Mouse (Mus musculus): Measurements from ENCODE around the gene Nol6. TPM values are rescaled to one million over a fixed set of nuclear protein-coding genes. Genes with fewer than 3 reads are reported as not detected.
"Not testable (repeated sequence)": the region's sequence is repeated elsewhere in the genome, so short reads cannot be mapped to it uniquely, and the experiment has no call there.

The Nol6 gene
- polyA plus RNA-seq, 1 experiment from 2014 or later: 26.4 TPM

GRCm38 (mm10) chr4:41086947-41087346, 37.3 kb downstream of the Nol6 start:
- H3K27ac ChIP-seq (ENCODE audit: low read depth): no peak overlapping the region
- H3K9me3 ChIP-seq (ENCODE audit: control insufficient read depth, low read length): no peaks in the 10 kb centered on the region
- no peaks in the 10 kb centered on the region for H3K27me3 ChIP-seq (replicated peaks; ENCODE audit: control insufficient read depth, insufficient read depth, low read length)
- ATAC-seq (replicated peaks; ENCODE audit: low FRiP score, low TSS enrichment, low read depth) (no peak), DNase-seq (ENCODE audit: low spot score) (no peak)
- H3K4me2 ChIP-seq (ENCODE audit: low read length): no peak overlapping the region
- no peak overlapping the region for H3K9ac ChIP-seq (ENCODE audit: low read length)
- H3K4me1 ChIP-seq (replicated peaks; ENCODE audit: control insufficient read depth, insufficient read depth, low read length): no peaks in the 10 kb centered on the region
- no peak overlapping the region for H3K4me3 ChIP-seq (ENCODE audit: low read depth, low read length)
- H3K36me3 ChIP-seq (ENCODE audit: control insufficient read depth, insufficient read depth, low read length): no peaks in the 10 kb centered on the region
- WGBS: 82% methylated on average over 9 of the region's 9 CpGs

DNA sequence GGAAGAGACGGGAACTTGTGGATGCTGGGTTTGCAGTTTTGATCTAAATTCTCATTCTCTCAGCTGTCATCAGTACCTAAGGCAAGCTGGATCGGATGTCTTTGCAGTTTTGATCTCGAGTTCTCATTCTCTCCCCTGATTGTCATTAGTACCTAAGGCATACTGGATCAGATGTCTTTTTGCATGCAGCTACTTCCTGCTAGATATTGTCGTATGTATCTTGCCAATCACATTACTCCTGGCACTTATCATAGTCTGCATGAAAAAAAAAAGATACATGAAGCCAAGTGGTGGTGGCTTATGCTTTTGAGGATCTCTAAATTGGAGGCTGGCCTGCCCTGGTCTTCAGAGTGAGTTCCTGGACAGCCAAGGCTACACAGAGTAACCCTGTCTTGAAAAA, 39.4 kb downstream of the Nol6 start:
- no peak for DNase-seq (ENCODE audit: low spot score)
- H3K9ac ChIP-seq (ENCODE audit: low read length): no peak overlapping the region
- no peak overlapping the region for H3K27ac ChIP-seq (ENCODE audit: low read depth)
- H3K27me3 ChIP-seq (replicated peaks; ENCODE audit: control insufficient read depth, insufficient read depth, low read length): no peaks in the 10 kb centered on the region
- H3K4me3 ChIP-seq (ENCODE audit: low read depth, low read length): no peak overlapping the region
- H3K36me3 ChIP-seq (ENCODE audit: control insufficient read depth, insufficient read depth, low read length): no peaks in the 10 kb centered on the region
- H3K4me1 ChIP-seq (replicated peaks; ENCODE audit: control insufficient read depth, insufficient read depth, low read length): no peaks in the 10 kb centered on the region
- 89% methylated on average over 4 of the region's 4 CpGs for WGBS
- H3K4me2 ChIP-seq (ENCODE audit: low read length): no peak overlapping the region
- ATAC-seq (replicated peaks; ENCODE audit: low FRiP score, low TSS enrichment, low read depth): no peak
- H3K9me3 ChIP-seq (ENCODE audit: control insufficient read depth, low read length): no peaks in the 10 kb centered on the region

GRCm38 (mm10) chr4:41082803-41083202, 41.5 kb downstream of the Nol6 start:
- not testable (repeated sequence) for H3K4me2 ChIP-seq (ENCODE audit: low read length); DNase-seq (ENCODE audit: low spot score); H3K36me3 ChIP-seq (ENCODE audit: control insufficient read depth, insufficient read depth, low read length); H3K4me3 ChIP-seq (ENCODE audit: low read depth, low read length); H3K4me1 ChIP-seq (replicated peaks; ENCODE audit: control insufficient read depth, insufficient read depth, low read length); H3K9me3 ChIP-seq (ENCODE audit: control insufficient read depth, low read length); H3K27ac ChIP-seq (ENCODE audit: low read depth); H3K27me3 ChIP-seq (replicated peaks; ENCODE audit: control insufficient read depth, insufficient read depth, low read length); ATAC-seq (replicated peaks; ENCODE audit: low FRiP score, low TSS enrichment, low read depth); H3K9ac ChIP-seq (ENCODE audit: low read length)
- 53% methylated on average over 4 of the region's 4 CpGs for WGBS

GRCm38 (mm10) chr4:41081733-41082132, 42.5 kb downstream of the Nol6 start:
- no peaks in the 10 kb centered on the region for H3K36me3 ChIP-seq (ENCODE audit: control insufficient read depth, insufficient read depth, low read length)
- DNase-seq (ENCODE audit: low spot score): no peak

DNA sequence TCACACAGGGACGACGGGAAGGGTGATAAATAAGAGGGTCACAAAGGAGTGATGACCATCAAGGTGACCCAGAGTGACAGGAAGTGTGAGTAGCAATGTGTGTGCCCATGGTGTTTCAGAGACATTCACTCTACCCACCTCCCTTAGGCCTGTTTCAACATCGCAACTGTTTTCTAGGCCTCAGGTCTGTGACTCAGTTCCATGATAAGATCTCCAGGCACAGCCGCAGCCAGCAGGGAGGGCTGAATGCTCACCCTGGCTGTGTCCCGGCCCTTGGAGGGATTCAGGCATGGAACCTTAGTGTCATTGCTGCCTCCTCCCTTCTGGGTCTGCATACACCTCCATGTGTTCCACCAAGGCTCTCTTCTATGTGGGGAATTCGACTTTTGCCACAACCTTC, 45.5 kb downstream of the Nol6 start:
- H3K4me3 ChIP-seq (ENCODE audit: low read depth, low read length): no peak overlapping the region
- H3K27ac ChIP-seq (ENCODE audit: low read depth): no peak overlapping the region
- no peak for ATAC-seq (replicated peaks; ENCODE audit: low FRiP score, low TSS enrichment, low read depth)
- 59% methylated on average over 6 of the region's 6 CpGs for WGBS
- no peak overlapping the region for H3K4me2 ChIP-seq (ENCODE audit: low read length)
- no peaks in the 10 kb centered on the region for H3K9me3 ChIP-seq (ENCODE audit: control insufficient read depth, low read length)
- H3K4me1 ChIP-seq (replicated peaks; ENCODE audit: control insufficient read depth, insufficient read depth, low read length): no peaks in the 10 kb centered on the region
- H3K36me3 ChIP-seq (ENCODE audit: control insufficient read depth, insufficient read depth, low read length): no peaks in the 10 kb centered on the region
- H3K9ac ChIP-seq (ENCODE audit: low read length): no peak overlapping the region
- DNase-seq (ENCODE audit: low spot score): no peak
- no peaks in the 10 kb centered on the region for H3K27me3 ChIP-seq (replicated peaks; ENCODE audit: control insufficient read depth, insufficient read depth, low read length)

More at GRCm38 (mm10) chr4:41081733-41082132, 42.5 kb downstream of the Nol6 start:
- Histone ChIP-seq H3K4me1 (replicated peaks; ENCODE audit: control insufficient read depth, insufficient read depth, low read length) (no peaks in the 10 kb centered on the region), H3K27me3 (replicated peaks; ENCODE audit: control insufficient read depth, insufficient read depth, low read length) (no peaks in the 10 kb centered on the region), H3K9ac (ENCODE audit: low read length) (no peak overlapping the region), H3K4me2 (ENCODE audit: low read length) (no peak overlapping the region), H3K4me3 (ENCODE audit: low read depth, low read length) (no peak overlapping the region), H3K27ac (ENCODE audit: low read depth) (no peak overlapping the region), H3K9me3 (ENCODE audit: control insufficient read depth, low read length) (no peaks in the 10 kb centered on the region)
- no peak for ATAC-seq (replicated peaks; ENCODE audit: low FRiP score, low TSS enrichment, low read depth)
- 78% methylated on average over 5 of the region's 5 CpGs for WGBS

- ATAC-seq (replicated peaks; ENCODE audit: low FRiP score, low TSS enrichment, low read depth): no peak
- no peak overlapping the region for H3K9ac ChIP-seq (ENCODE audit: low read length)
- no peak for DNase-seq (ENCODE audit: low spot score)
- no peak overlapping the region for H3K4me2 ChIP-seq (ENCODE audit: low read length)
- no peak overlapping the region for H3K27ac ChIP-seq (ENCODE audit: low read depth)
- H3K36me3 ChIP-seq (ENCODE audit: control insufficient read depth, insufficient read depth, low read length): no peaks in the 10 kb centered on the region
- no peaks in the 10 kb centered on the region for H3K27me3 ChIP-seq (replicated peaks; ENCODE audit: control insufficient read depth, insufficient read depth, low read length)
- no peaks in the 10 kb centered on the region for H3K4me1 ChIP-seq (replicated peaks; ENCODE audit: control insufficient read depth, insufficient read depth, low read length)
- H3K4me3 ChIP-seq (ENCODE audit: low read depth, low read length): no peak overlapping the region
- WGBS: 78% methylated on average over 6 of the region's 6 CpGs
- no peaks in the 10 kb centered on the region for H3K9me3 ChIP-seq (ENCODE audit: control insufficient read depth, low read length)
These were observed 49.8 kb downstream of the Nol6 start for GRCm38 (mm10) chr4:41074461-41074860.

DNA sequence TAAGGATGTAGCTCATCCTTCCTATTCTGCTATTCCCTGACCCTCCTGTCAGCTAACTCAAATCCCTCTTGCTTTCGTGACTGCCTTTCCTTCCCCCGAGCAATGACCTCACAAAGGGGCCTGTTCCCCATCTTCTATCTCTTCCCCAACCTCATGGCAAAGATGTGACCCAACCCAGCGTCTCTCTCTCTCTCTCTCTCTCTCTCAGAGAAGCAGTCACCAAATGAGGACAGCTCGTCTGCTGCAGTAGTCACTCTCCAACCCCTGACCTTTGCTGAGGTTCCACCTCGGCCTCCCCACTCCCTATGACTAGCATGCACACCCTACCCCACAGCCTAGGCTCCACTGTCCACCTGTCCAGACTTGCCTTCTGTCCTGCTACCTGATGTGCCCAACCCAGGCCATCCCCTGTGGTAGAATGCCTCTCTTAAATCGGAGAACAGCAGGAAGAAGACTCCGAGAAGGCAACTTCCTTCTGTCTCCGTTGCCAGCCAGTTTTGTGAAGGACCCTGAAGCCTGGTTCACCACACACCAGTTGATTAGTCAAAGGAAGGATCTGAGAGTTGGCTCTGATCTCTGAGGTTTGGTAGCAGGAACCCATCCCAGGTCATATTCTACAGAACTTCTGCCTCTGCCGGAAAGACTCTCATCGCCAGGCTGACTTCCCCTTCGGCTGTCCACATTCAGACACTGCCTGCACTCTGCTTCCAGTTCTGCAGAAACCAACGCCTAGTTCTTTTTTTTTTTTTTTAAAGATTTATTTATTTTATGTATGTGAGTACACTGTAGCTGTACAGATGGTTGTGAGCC, 51.0 kb downstream of the Nol6 start:
- H3K4me1 ChIP-seq (replicated peaks; ENCODE audit: control insufficient read depth, insufficient read depth, low read length): no peaks in the 10 kb centered on the region

GRCm38 (mm10) chr4:41071500-41072429, 52.5 kb downstream of the Nol6 start:
- H3K36me3 ChIP-seq (ENCODE audit: control insufficient read depth, insufficient read depth, low read length): no peaks in the 10 kb centered on the region
- DNase-seq (ENCODE audit: low spot score) (no peak), ATAC-seq (replicated peaks; ENCODE audit: low FRiP score, low TSS enrichment, low read depth) (no peak)
- H3K4me1 ChIP-seq (replicated peaks; ENCODE audit: control insufficient read depth, insufficient read depth, low read length): no peaks in the 10 kb centered on the region
- H3K9ac ChIP-seq (ENCODE audit: low read length): no peak overlapping the region
- WGBS: 73% methylated on average over 14 of the region's 14 CpGs
- no peak overlapping the region for H3K4me2 ChIP-seq (ENCODE audit: low read length)
- no peaks in the 10 kb centered on the region for H3K9me3 ChIP-seq (ENCODE audit: control insufficient read depth, low read length)
- H3K4me3 ChIP-seq (ENCODE audit: low read depth, low read length): no peak overlapping the region
- H3K27me3 ChIP-seq (replicated peaks; ENCODE audit: control insufficient read depth, insufficient read depth, low read length): no peaks in the 10 kb centered on the region
- no peak overlapping the region for H3K27ac ChIP-seq (ENCODE audit: low read depth)

More for the DNA sequence above, 51.0 kb downstream of the Nol6 start:
- DNase-seq (ENCODE audit: low spot score): no peak
- Histone ChIP-seq H3K27ac (ENCODE audit: low read depth) (no peak overlapping the region), H3K4me2 (ENCODE audit: low read length) (no peak overlapping the region), H3K36me3 (ENCODE audit: control insufficient read depth, insufficient read depth, low read length) (no peaks in the 10 kb centered on the region), H3K4me3 (ENCODE audit: low read depth, low read length) (no peak overlapping the region), H3K9me3 (ENCODE audit: control insufficient read depth, low read length) (no peaks in the 10 kb centered on the region), H3K27me3 (replicated peaks; ENCODE audit: control insufficient read depth, insufficient read depth, low read length) (no peaks in the 10 kb centered on the region), H3K9ac (ENCODE audit: low read length) (no peak overlapping the region)
- WGBS: 75% methylated on average over 12 of the region's 12 CpGs
- no peak for ATAC-seq (replicated peaks; ENCODE audit: low FRiP score, low TSS enrichment, low read depth)

All from intestine, embryonic 14.5 days (tissue).